Comparison of ENCODE assay signal across 32 mouse cellular contexts in genomic region chr5:120861121-120861520, GRCm38 (mm10). TPM values are rescaled to one million over a fixed set of nuclear protein-coding genes. Genes with fewer than 3 reads are reported as not detected.
"Had no signal": no experiment of that assay in that cellular context is flagged by ENCODE, and none has a peak within 500 bp of the region (broad histone marks: within the 10 kb centered on the region; RNA-seq: fewer than 3 reads in every experiment).

Oas1h (plus strand) TSS chr5:120861421.

- H3K9me3 ChIP-seq: heart, embryonic 10.5 days; heart, embryonic 12.5 days; hindbrain, embryonic 10.5 days; hindbrain, embryonic 12.5 days; limb, embryonic 10.5 days; limb, embryonic 12.5 days; liver, embryonic 13.5 days; liver, embryonic 15.5 days had no signal

- DNase-seq: gastrocnemius, adult 2 months; gastrocnemius, postnatal 10 days; gastrocnemius, postnatal 25 days; heart, adult 2 months; heart, postnatal 10 days; heart, postnatal 4 days; kidney, adult 18-20 months; kidney, adult 8-10 months; kidney, postnatal 25 days; kidney, postnatal 4 days; liver; liver, embryonic 13.5 days had no signal

- H3K4me2 ChIP-seq: heart, embryonic 12.5 days; hindbrain, embryonic 12.5 days; hindbrain, embryonic 14.5 days; limb, embryonic 12.5 days; liver, embryonic 11.5 days; liver, embryonic 13.5 days; liver, embryonic 15.5 days had no signal

- H3K36me3 ChIP-seq: heart, embryonic 10.5 days; heart, embryonic 12.5 days; hindbrain, embryonic 10.5 days; hindbrain, embryonic 12.5 days; limb, embryonic 10.5 days; limb, embryonic 12.5 days; liver, embryonic 13.5 days; liver, embryonic 15.5 days had no signal

- H3K27me3 ChIP-seq: hindbrain, embryonic 12.5 days; limb, embryonic 12.5 days; liver, embryonic 13.5 days; liver, embryonic 15.5 days had no signal

- H3K9ac ChIP-seq: heart, embryonic 12.5 days; hindbrain, embryonic 12.5 days; hindbrain, embryonic 14.5 days; limb, embryonic 12.5 days; liver, embryonic 13.5 days; liver, embryonic 15.5 days had no signal

- H3K4me1 ChIP-seq: heart, embryonic 10.5 days; heart, embryonic 12.5 days; hindbrain, embryonic 10.5 days; hindbrain, embryonic 12.5 days; limb, embryonic 10.5 days; limb, embryonic 12.5 days; liver, embryonic 13.5 days; liver, embryonic 15.5 days had no signal

- ATAC-seq: hindbrain, embryonic 16.5 days; inflammation-experienced regulatory T-cells, adult 6 months; intestine, embryonic 16.5 days had no signal

- H3K27ac ChIP-seq: gastrocnemius, adult 2 months; heart, adult 2 months; heart, embryonic 10.5 days; hindbrain, embryonic 10.5 days; hindbrain, embryonic 12.5 days; hindbrain, embryonic 14.5 days; layer of hippocampus, adult 2 months; left cerebral cortex, adult 2 months; limb, embryonic 10.5 days; limb, embryonic 12.5 days; liver, embryonic 13.5 days; liver, embryonic 15.5 days had no signal

- H3K4me3 ChIP-seq: gastrocnemius, adult 2 months; heart, adult 2 months; heart, embryonic 10.5 days; heart, embryonic 12.5 days; hindbrain, embryonic 10.5 days; hindbrain, embryonic 12.5 days; layer of hippocampus, adult 2 months; left cerebral cortex, adult 2 months; limb, embryonic 10.5 days; limb, embryonic 12.5 days; liver, embryonic 13.5 days; liver, embryonic 15.5 days had no signal

RNA-seq across cellular contexts. Expression of gene Oas1h, which starts in this region (rescaled TPM):
- polyA plus RNA-seq: frontal cortex, adult 2 months; heart, adult 2 months; heart, embryonic 10.5 days; heart, embryonic 12.5 days; heart, embryonic 14.5 days; heart, embryonic 16.5 days; hindbrain, embryonic 10.5 days; hindbrain, embryonic 12.5 days; hindbrain, embryonic 14.5 days; hindbrain, embryonic 16.5 days; inflammation-experienced regulatory T-cells, adult 6 months; intestine, embryonic 16.5 days; kidney, embryonic 14.5 days; kidney, embryonic 16.5 days; limb, embryonic 10.5 days; limb, embryonic 12.5 days; limb, embryonic 14.5 days; liver, embryonic 11.5 days; liver, embryonic 13.5 days; liver, embryonic 15.5 days had no signal
